Mouse (Mus musculus) ES-E14 (cell line): ENCODE results near the gene Tlnrd1.

ENCODE experiments used
- CHD2 ChIP-seq: IDR thresholded peaks from 2 replicates; pipeline ENCODE4 v1.6.1; 2014; ENCODE audit warnings: mild to moderate bottlenecking, low read depth, low read length, inconsistent platforms
- MAFK ChIP-seq: IDR thresholded peaks from 2 replicates; pipeline ENCODE4 v1.6.1; 2014; ENCODE audit warnings: mild to moderate bottlenecking, low read depth, low read length, inconsistent platforms; ENCODE audit not compliant: insufficient read depth
- ZC3H11A ChIP-seq: IDR thresholded peaks from 2 replicates; pipeline ENCODE4 v1.6.1; 2012; ENCODE audit warnings: low read depth, mild to moderate bottlenecking, inconsistent platforms, low read length, borderline replicate concordance
- ZNF384 ChIP-seq: IDR thresholded peaks from 2 replicates; pipeline ENCODE4 v1.6.1; 2012; ENCODE audit warnings: low read depth, low read length, inconsistent platforms

DNA sequence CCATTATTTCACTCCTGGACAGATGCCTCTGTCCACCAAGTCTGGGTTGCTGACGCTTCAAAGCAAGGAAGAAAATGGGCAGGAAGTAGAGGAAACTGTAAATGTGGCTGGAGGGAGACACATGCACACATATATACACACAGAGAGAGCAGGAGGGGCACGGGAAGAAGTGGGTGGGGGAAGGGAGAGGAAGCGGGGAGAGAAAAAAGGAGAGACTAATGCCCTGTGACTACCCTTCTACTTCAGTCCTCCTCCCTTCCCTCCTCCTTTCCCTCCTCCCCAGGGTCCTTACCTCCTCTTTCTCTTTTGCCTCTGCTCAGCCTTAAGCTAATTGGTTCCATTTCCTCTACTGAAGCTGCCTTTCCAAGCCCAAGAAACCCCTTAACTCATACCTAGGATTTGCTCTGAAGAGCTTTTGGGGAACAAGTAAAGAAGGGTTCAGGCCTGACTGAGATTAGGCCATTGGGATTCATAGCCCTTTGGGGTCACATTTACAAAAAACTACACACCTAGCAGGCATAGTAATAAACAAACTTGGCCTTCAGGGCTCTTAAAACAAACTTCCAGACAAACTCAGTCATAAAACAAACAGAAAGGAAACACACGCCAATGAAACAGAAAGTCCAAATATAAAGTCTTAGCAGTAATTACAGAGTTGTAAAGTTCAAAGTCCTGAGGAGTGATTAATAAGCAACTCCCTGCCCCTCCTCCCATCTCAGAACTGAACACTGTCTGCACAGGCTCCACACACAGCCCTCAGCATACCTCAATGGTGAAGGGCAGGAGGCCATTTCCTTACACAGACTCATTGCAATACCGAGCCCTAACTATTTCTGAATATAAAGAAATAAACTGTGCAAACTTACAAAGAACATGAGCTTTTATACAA lies 36.7 kb downstream of the Tlnrd1 start:
- TF ChIP-seq CHD2 (no peak), ZNF384 (no peak), ZC3H11A (no peak), MAFK (no peak)
